Mouse (Mus musculus) midbrain, embryonic 14.5 days (tissue): ENCODE results near the gene Zfp260. TPM values are rescaled to one million over a fixed set of nuclear protein-coding genes. Genes with fewer than 3 reads are reported as not detected.
"Not testable (repeated sequence)": the region's sequence is repeated elsewhere in the genome, so short reads cannot be mapped to it uniquely, and the experiment has no call there.

Source experiments
- ATAC-seq: fragments of 200-750 bp; cut with Nextera tagmentation; 2 replicates; pipeline ENCODE4 v1.8.0; 2017; ENCODE audit warnings: moderate number of reproducible peaks, moderate library complexity; ENCODE audit not compliant: low FRiP score, low TSS enrichment
- DNase-seq: peaks from one replicate; pipeline ENCODE4 v3.0.0-alpha.2; 2015
- H3K27ac ChIP-seq: fragments of 300-500 bp; sonication (generic); replicated peaks from 2 replicates; pipeline ENCODE4 v1.5.1; 2014; ENCODE audit warnings: mild to moderate bottlenecking, low read depth, low read length, moderate library complexity
- H3K27me3 ChIP-seq: fragments of 300-500 bp; sonication (generic); 2 replicates; pipeline ENCODE4 v1.6.1; 2014; ENCODE audit warnings: low read length, control low read depth, mixed read lengths; ENCODE audit not compliant: control insufficient read depth, insufficient read depth
- H3K36me3 ChIP-seq: fragments of 300-500 bp; sonication (generic); 2 replicates; pipeline ENCODE4 v1.6.1; 2014; ENCODE audit warnings: low read length, control low read depth; ENCODE audit not compliant: control insufficient read depth, insufficient read depth
- H3K4me1 ChIP-seq: fragments of 300-500 bp; sonication (generic); 2 replicates; pipeline ENCODE4 v1.6.1; 2014; ENCODE audit warnings: mild to moderate bottlenecking, antibody characterized with exemption, low read length, control low read depth; ENCODE audit not compliant: control insufficient read depth, insufficient read depth
- H3K4me2 ChIP-seq: fragments of 300-500 bp; sonication (generic); 2 replicates; pipeline ENCODE4 v1.6.1; 2014; ENCODE audit warnings: mild to moderate bottlenecking, low read length, moderate library complexity
- H3K4me3 ChIP-seq: fragments of 300-500 bp; sonication (generic); replicated peaks from 2 replicates; pipeline ENCODE4 v1.5.1; 2014; ENCODE audit warnings: low read depth, low read length
- H3K9ac ChIP-seq: fragments of 300-500 bp; sonication (generic); replicated peaks from 2 replicates; pipeline ENCODE4 v1.6.1; 2014; ENCODE audit warnings: mild to moderate bottlenecking, low read length, moderate library complexity
- H3K9me3 ChIP-seq: fragments of 300-500 bp; sonication (generic); 2 replicates; pipeline ENCODE4 v1.6.1; 2016; ENCODE audit warnings: low read length, control low read depth, mixed read lengths; ENCODE audit not compliant: control insufficient read depth
- WGBS: fragments of 180-500 bp; shearing (Covaris S2); extraction: QIAGEN DNeasy Blood & Tissue Kit; methylation state at CpG from one replicate; pipeline ENCODE4 v1.1.7; 2014; 5-methylcytosine and 5-hydroxymethylcytosine counted together
- polyA plus RNA-seq: library from polyadenylated mRNA; unstranded; fragments of >200 nt; fragmentation: Nextera tagmentation; extraction: Ambion mirVana; gene quantifications from 2 replicates; pipeline ENCODE4 v1.2.1, GENCODE M21; 2014

Zfp260 gene
- polyA plus RNA-seq, 1 experiment from 2014 or later, result 101 TPM

- no peak for ATAC-seq
- Histone ChIP-seq H3K4me1 (0 out of 2 replicates have a peak, but pooled peaks cover 1% of the 10 kb centered on the region), H3K27ac (no peak overlapping the region), H3K36me3 (no peaks in the 10 kb centered on the region), H3K9me3 (no peaks in the 10 kb centered on the region), H3K4me2 (no peak overlapping the region), H3K4me3 (no peak overlapping the region), H3K9ac (no peak overlapping the region), H3K27me3 (no peaks in the 10 kb centered on the region)
- 91% methylated on average over 5 of the region's 5 CpGs for WGBS
- DNase-seq, result no peak
Measured at GRCm38 (mm10) chr7:30116076-30116475, 21.5 kb downstream of the Zfp260 start.

DNA sequence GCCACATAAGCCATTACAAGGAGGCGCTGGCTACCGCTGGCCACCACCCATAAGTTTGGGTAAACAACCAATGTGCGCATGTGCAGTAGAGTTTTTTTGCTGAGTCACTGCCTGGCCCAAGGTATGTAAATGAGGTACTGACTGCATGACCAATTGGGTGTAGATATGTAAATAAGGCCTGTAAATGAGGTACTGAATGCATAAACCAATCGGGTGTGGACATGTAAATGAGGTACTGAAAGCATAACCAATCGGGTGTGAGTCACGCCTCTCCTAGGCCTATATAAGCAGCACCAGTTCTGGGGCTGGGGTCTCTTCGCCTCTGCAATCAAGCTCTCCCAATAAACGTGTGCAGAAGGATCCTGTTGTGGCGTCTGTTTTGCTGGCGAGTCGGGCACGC lies 23.4 kb downstream of the Zfp260 start:
- not testable (repeated sequence) for H3K36me3 ChIP-seq, ATAC-seq, H3K4me2 ChIP-seq, H3K9ac ChIP-seq, H3K9me3 ChIP-seq, H3K4me3 ChIP-seq, DNase-seq, H3K27ac ChIP-seq, H3K27me3 ChIP-seq, H3K4me1 ChIP-seq
- WGBS, result 97% methylated on average over 12 of the region's 12 CpGs

- WGBS, result under 1% methylated on average over 61 of the region's 61 CpGs
- Histone ChIP-seq H3K4me3 (peak within 1 kb of the TSS; percentile 71), H3K9me3 (no peaks in the 10 kb centered on the region)
Measured at GRCm38 (mm10) chr7:30121308-30122187, 27.0 kb downstream of the Zfp260 start, which contains the start of gene Zfp382. Gene Zfp382, plus strand, starts transcription at chr7:30121942.

DNA sequence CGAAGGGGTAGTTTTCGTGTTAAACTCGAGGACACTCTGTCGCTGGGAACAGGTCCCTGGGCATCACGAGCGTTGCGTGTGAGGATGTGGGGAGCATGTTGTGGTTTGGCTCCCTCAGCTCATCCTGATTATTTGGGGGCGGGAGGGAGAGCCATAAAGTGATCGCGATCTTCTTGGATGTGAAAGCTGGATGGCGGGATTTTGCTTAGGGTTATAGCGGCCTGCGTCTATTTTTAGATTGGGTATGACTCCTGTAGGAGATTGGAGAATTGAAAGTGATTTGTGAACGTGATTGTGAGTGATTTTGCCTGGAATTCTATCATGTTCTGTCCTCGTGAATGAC lies 27.6 kb downstream of the Zfp260 start:
- ATAC-seq, result no peak
- peak; percentile 54 for DNase-seq

More at GRCm38 (mm10) chr7:30121308-30122187, 27.0 kb downstream of the Zfp260 start, which contains the start of gene Zfp382:
- peak within 1 kb of the TSS; percentile 78 for H3K9ac ChIP-seq
- H3K27ac ChIP-seq, result peak within 1 kb of the TSS; percentile 88
- no peaks in the 10 kb centered on the region for H3K27me3 ChIP-seq
- H3K4me2 ChIP-seq, result peak within 1 kb of the TSS; percentile 76
- ATAC-seq (peak; percentile 96), DNase-seq (peak; percentile 96)
- peaks cover 8% of the 10 kb centered on the region for H3K36me3 ChIP-seq
- 0 out of 2 replicates have a peak, but pooled peaks cover 8% of the 10 kb centered on the region for H3K4me1 ChIP-seq

GRCm38 (mm10) chr7:30129900-30130299 lies 35.3 kb downstream of the Zfp260 start:
- Histone ChIP-seq H3K27me3 (no peaks in the 10 kb centered on the region), H3K4me1 (no peaks in the 10 kb centered on the region), H3K4me3 (no peak overlapping the region), H3K27ac (no peak overlapping the region), H3K9me3 (0 out of 2 replicates have a peak, but pooled peaks cover 5% of the 10 kb centered on the region), H3K9ac (no peak overlapping the region), H3K36me3 (peaks cover 79% of the 10 kb centered on the region), H3K4me2 (no peak overlapping the region)
- ATAC-seq (no peak), DNase-seq (no peak)
- 97% methylated on average over 8 of the region's 8 CpGs for WGBS

More for the DNA sequence above, 27.6 kb downstream of the Zfp260 start:
- H3K4me2 ChIP-seq, result peak overlapping the region; percentile 76
- H3K27me3 ChIP-seq, result no peaks in the 10 kb centered on the region
- peaks cover 14% of the 10 kb centered on the region for H3K36me3 ChIP-seq
- 6% methylated on average over 15 of the region's 15 CpGs for WGBS
- H3K9ac ChIP-seq, result peak overlapping the region; percentile 78
- H3K4me3 ChIP-seq, result peak overlapping the region; percentile 71
- H3K27ac ChIP-seq, result peak overlapping the region; percentile 88
- H3K4me1 ChIP-seq, result 0 out of 2 replicates have a peak, but pooled peaks cover 8% of the 10 kb centered on the region
- H3K9me3 ChIP-seq, result no peaks in the 10 kb centered on the region

- Histone ChIP-seq H3K4me2 (no peak overlapping the region), H3K9me3 (0 out of 2 replicates have a peak, but pooled peaks cover 5% of the 10 kb centered on the region), H3K9ac (no peak overlapping the region), H3K4me1 (no peaks in the 10 kb centered on the region), H3K4me3 (no peak overlapping the region), H3K27me3 (no peaks in the 10 kb centered on the region), H3K36me3 (peaks cover 75% of the 10 kb centered on the region), H3K27ac (no peak overlapping the region)
- ATAC-seq, result no peak
- 93% methylated on average over 4 of the region's 4 CpGs for WGBS
- no peak for DNase-seq
Measured at GRCm38 (mm10) chr7:30132396-30132795, 37.8 kb downstream of the Zfp260 start.

DNA sequence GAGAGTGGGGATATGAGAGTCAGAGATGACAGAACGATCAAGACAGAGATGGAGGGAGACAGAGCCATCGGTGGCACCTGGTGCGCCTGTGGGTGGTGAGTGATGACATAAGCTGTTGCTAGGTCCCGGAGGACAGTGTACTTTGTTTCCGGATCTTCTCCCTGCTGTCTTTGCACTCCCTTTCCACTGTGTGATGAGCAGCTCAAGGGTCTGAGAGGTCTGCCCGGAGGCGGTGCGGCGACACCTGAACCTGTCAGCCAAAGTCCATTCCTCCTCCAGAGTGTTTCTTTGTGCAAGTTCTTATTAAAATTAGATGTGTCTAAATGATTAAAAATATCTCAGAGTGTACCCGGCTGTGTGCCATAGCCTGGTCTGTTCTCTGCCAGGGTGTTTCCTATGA lies 42.2 kb downstream of the Zfp260 start:
- no peak overlapping the region for H3K4me3 ChIP-seq
- H3K36me3 ChIP-seq, result peaks cover 54% of the 10 kb centered on the region
- H3K4me1 ChIP-seq, result no peaks in the 10 kb centered on the region
- WGBS, result 93% methylated on average over 10 of the region's 10 CpGs
- H3K9me3 ChIP-seq, result 0 out of 2 replicates have a peak, but pooled peaks cover 10% of the 10 kb centered on the region
- H3K9ac ChIP-seq, result no peak overlapping the region
- no peak for DNase-seq
- no peak overlapping the region for H3K27ac ChIP-seq
- ATAC-seq, result no peak
- no peaks in the 10 kb centered on the region for H3K27me3 ChIP-seq
- H3K4me2 ChIP-seq, result no peak overlapping the region

- peak overlapping the region; percentile 64 for H3K4me2 ChIP-seq
- H3K36me3 ChIP-seq, result peaks cover 12% of the 10 kb centered on the region; the same call in 1 of the 2 replicates
- ATAC-seq (peak; percentile 38; the same call in 1 of the 2 replicates), DNase-seq (no peak)
- peak overlapping the region; percentile 48 for H3K4me3 ChIP-seq
- peaks cover 16% of the 10 kb centered on the region; the same call in 1 of the 2 replicates for H3K9me3 ChIP-seq
- H3K27me3 ChIP-seq, result no peaks in the 10 kb centered on the region
- H3K9ac ChIP-seq, result peak overlapping the region; percentile 62
- H3K27ac ChIP-seq, result peak overlapping the region; percentile 83
- no peaks in the 10 kb centered on the region for H3K4me1 ChIP-seq
- 15% methylated on average over 8 of the region's 8 CpGs for WGBS
Measured at GRCm38 (mm10) chr7:30143170-30143554, 48.6 kb downstream of the Zfp260 start.
